ENCODE assay signal across 12 mouse cellular contexts in genomic region chr8:69899876-69900275, GRCm38 (mm10). TPM values are rescaled to one million over a fixed set of nuclear protein-coding genes. Genes with fewer than 3 reads are reported as not detected.
DNase-seq lines count a peak whose midpoint lies in the region; ATAC-seq and TF ChIP-seq lines count a peak whose summit lies in the region.
"Had no signal": no experiment of that assay in that cellular context is flagged by ENCODE, and none has a peak within 500 bp of the region (broad histone marks: within the 10 kb centered on the region; RNA-seq: fewer than 3 reads in every experiment).

No protein-coding gene starts in this region.

- no peak overlapping the region for H3K27ac ChIP-seq in heart, embryonic 12.5 days (ENCODE audit: poor library complexity, severe bottlenecking)
- no peak overlapping the region for H3K27ac ChIP-seq in liver, adult 2 months (replicated peaks; ENCODE audit: insufficient read depth, low read depth, low read length)
- H3K27ac ChIP-seq in embryonic facial prominence, embryonic 13.5 days: no peak overlapping the region
- no peak overlapping the region for H3K27ac ChIP-seq in liver, embryonic 12.5 days

- peak overlapping the region; percentile 90 for H3K4me2 ChIP-seq in heart, embryonic 12.5 days
- peak overlapping the region; percentile 98; the same call in 1 of the 2 replicates for H3K4me2 ChIP-seq in embryonic facial prominence, embryonic 13.5 days
- H3K4me2 ChIP-seq in liver, embryonic 12.5 days: peak overlapping the region; percentile 99

- H3K4me3 ChIP-seq in heart, embryonic 12.5 days: no peak overlapping the region
- H3K4me3 ChIP-seq in liver, adult 2 months (ENCODE audit: insufficient read depth, low read depth, low read length): no peak overlapping the region
- H3K4me3 ChIP-seq in embryonic facial prominence, embryonic 13.5 days: no peak overlapping the region
- peak overlapping the region; percentile 87 for H3K4me3 ChIP-seq in liver, embryonic 12.5 days

- no peak overlapping the region for H3K9ac ChIP-seq in heart, embryonic 12.5 days
- H3K9ac ChIP-seq in liver, adult 2 months (ENCODE audit: low read depth, low read length): no peak overlapping the region
- H3K9ac ChIP-seq in embryonic facial prominence, embryonic 13.5 days: no peak overlapping the region
- H3K9ac ChIP-seq in liver, embryonic 12.5 days: peak overlapping the region; percentile 83; the same call in 1 of the 2 replicates

- no peak for TF ChIP-seq POLR2A in liver, adult 2 months (IDR thresholded peaks at IDR 0.05; ENCODE audit: extremely low read depth, insufficient read depth, low read length)

- no peak for DNase-seq in heart, adult 18-20 months
- peak; percentile 70 for DNase-seq in liver, adult 2 months (ENCODE audit: extremely low read depth, low read depth, low spot score)
- DNase-seq in liver: no peak
- no peak for DNase-seq in yolk sac, embryonic 10.5 days (ENCODE audit: low spot score)
- no peak for DNase-seq in layer of hippocampus, adult 9-10 months (ENCODE audit: low spot score)
- DNase-seq: cerebellum, adult 9-11 months; thymus, postnatal 36 days had no signal

- 87% methylated on average over 2 of the region's 2 CpGs for WGBS in heart, embryonic 12.5 days
- 40% methylated on average over 2 of the region's 2 CpGs for WGBS in liver, adult 2 months
- WGBS in embryonic facial prominence, embryonic 13.5 days: 95% methylated on average over 2 of the region's 2 CpGs
- 83% methylated on average over 2 of the region's 2 CpGs for WGBS in liver, embryonic 12.5 days (ENCODE audit: insufficient replicate concordance)

- H3K36me3 ChIP-seq in heart, embryonic 12.5 days: peaks cover 29% of the 10 kb centered on the region
- no peaks in the 10 kb centered on the region for H3K36me3 ChIP-seq in liver, adult 2 months (ENCODE audit: control insufficient read depth, insufficient read depth, low read length)
- peaks cover 22% of the 10 kb centered on the region; the same call in 1 of the 2 replicates for H3K36me3 ChIP-seq in embryonic facial prominence, embryonic 13.5 days
- peaks cover 51% of the 10 kb centered on the region for H3K36me3 ChIP-seq in liver, embryonic 12.5 days

- TF ChIP-seq CTCF in liver, adult 2 months (IDR thresholded peaks at IDR 0.05; ENCODE audit: low read depth, low read length): no peak

- no peak for ATAC-seq in heart, embryonic 12.5 days (ENCODE audit: insufficient number of reproducible peaks, low FRiP score)
- no peak for ATAC-seq in embryonic facial prominence, embryonic 13.5 days (ENCODE audit: insufficient number of reproducible peaks, insufficient read depth, low FRiP score, low TSS enrichment, low read depth)
- ATAC-seq in liver, embryonic 12.5 days: no peak
- ATAC-seq: CD4-positive, CD25-positive, alpha-beta regulatory T cell, adult 4 months had no signal

- H3K27me3 ChIP-seq in heart, embryonic 12.5 days (replicated peaks): no peaks in the 10 kb centered on the region
- no peaks in the 10 kb centered on the region for H3K27me3 ChIP-seq in liver, adult 2 months (ENCODE audit: control insufficient read depth, insufficient read depth, low read length)
- H3K27me3 ChIP-seq in embryonic facial prominence, embryonic 13.5 days: no peaks in the 10 kb centered on the region
- no peaks in the 10 kb centered on the region for H3K27me3 ChIP-seq in liver, embryonic 12.5 days (replicated peaks)

- no peaks in the 10 kb centered on the region for H3K9me3 ChIP-seq in heart, embryonic 12.5 days (replicated peaks)
- no peaks in the 10 kb centered on the region for H3K9me3 ChIP-seq in embryonic facial prominence, embryonic 13.5 days
- no peaks in the 10 kb centered on the region for H3K9me3 ChIP-seq in liver, embryonic 12.5 days (replicated peaks)

- peaks cover 20% of the 10 kb centered on the region for H3K79me2 ChIP-seq in liver, adult 2 months (ENCODE audit: control insufficient read depth, insufficient read depth, low read length)

- H3K4me1 ChIP-seq in heart, embryonic 12.5 days (replicated peaks): peaks cover 62% of the 10 kb centered on the region
- peaks cover 29% of the 10 kb centered on the region for H3K4me1 ChIP-seq in liver, adult 2 months (ENCODE audit: control insufficient read depth, insufficient read depth, low read length)
- H3K4me1 ChIP-seq in embryonic facial prominence, embryonic 13.5 days: peaks cover 59% of the 10 kb centered on the region
- H3K4me1 ChIP-seq in liver, embryonic 12.5 days: peaks cover 82% of the 10 kb centered on the region

RNA-seq across cellular contexts. Expression of gene Tssk6, which starts 2.1 kb away (rescaled TPM):
- polyA plus RNA-seq in heart, embryonic 12.5 days (2016; fragmentation: Nextera tagmentation; extraction: Ambion mirVana): 1.9 and 3.1 TPM in 2 replicates
- total RNA-seq in heart, adult 18-20 months (2021): under 1 TPM in 1 of 2 experiments, not detected in 1; 0.25 TPM
- not detected in 2 replicates for total RNA-seq in liver, adult 2 months (2014; rRNA removed)
- 0.09 TPM in 1 of 2 replicates, not detected in the other for polyA plus RNA-seq in liver, adult 2 months (2012; rRNA removed)
- polyA plus RNA-seq in embryonic facial prominence, embryonic 13.5 days (2015; fragmentation: Nextera tagmentation; extraction: Ambion mirVana): 4.5 and 4.7 TPM in 2 replicates
- 3.8 and 4.5 TPM in 2 replicates for polyA plus RNA-seq in liver, embryonic 12.5 days (2016; fragmentation: Nextera tagmentation; extraction: Ambion mirVana)
- total RNA-seq: left cerebral cortex, adult 18-20 months had no signal

RNA-seq across cellular contexts. Expression of gene Ndufa13, which starts 2.5 kb away (rescaled TPM):
- polyA plus RNA-seq in heart, embryonic 12.5 days (2016; fragmentation: Nextera tagmentation; extraction: Ambion mirVana): 309 and 314 TPM in 2 replicates
- 100 to 1,000 TPM; 455 to 494 TPM for total RNA-seq in heart, adult 18-20 months (2021)
- total RNA-seq in liver, adult 2 months (2014; rRNA removed): 132 and 141 TPM in 2 replicates
- 206 and 221 TPM in 2 replicates for polyA plus RNA-seq in liver, adult 2 months (2012; rRNA removed)
- 178 and 184 TPM in 2 replicates for polyA plus RNA-seq in embryonic facial prominence, embryonic 13.5 days (2015; fragmentation: Nextera tagmentation; extraction: Ambion mirVana)
- polyA plus RNA-seq in liver, embryonic 12.5 days (2016; fragmentation: Nextera tagmentation; extraction: Ambion mirVana): 121 and 122 TPM in 2 replicates

RNA-seq across cellular contexts. Expression of gene Yjefn3, which starts 2.6 kb away (rescaled TPM):
- 7.4 and 8.9 TPM in 2 replicates for polyA plus RNA-seq in heart, embryonic 12.5 days (2016; fragmentation: Nextera tagmentation; extraction: Ambion mirVana)
- 10 to 100 TPM; 13.7 to 14.2 TPM for total RNA-seq in heart, adult 18-20 months (2021)
- 0.20 and 0.83 TPM in 2 replicates for total RNA-seq in liver, adult 2 months (2014; rRNA removed)
- 1.4 and 2.0 TPM in 2 replicates for polyA plus RNA-seq in liver, adult 2 months (2012; rRNA removed)
- polyA plus RNA-seq in embryonic facial prominence, embryonic 13.5 days (2015; fragmentation: Nextera tagmentation; extraction: Ambion mirVana): 3.6 TPM in 2 replicates
- polyA plus RNA-seq in liver, embryonic 12.5 days (2016; fragmentation: Nextera tagmentation; extraction: Ambion mirVana): 0.74 and 0.86 TPM in 2 replicates

RNA-seq across cellular contexts. Expression of gene Cilp2, which starts 12.4 kb away (rescaled TPM):
- polyA plus RNA-seq in heart, embryonic 12.5 days (2016; fragmentation: Nextera tagmentation; extraction: Ambion mirVana): 0.78 and 0.82 TPM in 2 replicates
- total RNA-seq in heart, adult 18-20 months (2021): 1 to 10 TPM; 1.2 to 1.4 TPM
- under 0.01 TPM in 1 of 2 replicates, not detected in the other for total RNA-seq in liver, adult 2 months (2014; rRNA removed)
- polyA plus RNA-seq in liver, adult 2 months (2012; rRNA removed): 0.01 and 0.05 TPM in 2 replicates
- 0.96 and 1.1 TPM in 2 replicates for polyA plus RNA-seq in embryonic facial prominence, embryonic 13.5 days (2015; fragmentation: Nextera tagmentation; extraction: Ambion mirVana)
- 0.14 and 0.33 TPM in 2 replicates for polyA plus RNA-seq in liver, embryonic 12.5 days (2016; fragmentation: Nextera tagmentation; extraction: Ambion mirVana)
- polyA plus RNA-seq: CD4-positive, CD25-positive, alpha-beta regulatory T cell, adult 4 months had no signal
